In genomic region chr10:122851267-122852160, GRCm38 (mm10) we compare ENCODE assay signal across 27 mouse cellular contexts.
DNase-seq lines count a peak whose midpoint lies in the region; ATAC-seq lines count a peak whose summit lies in the region.
"Had no signal": no experiment of that assay in that cellular context is flagged by ENCODE, and none has a peak within 500 bp of the region (broad histone marks: within the 10 kb centered on the region; RNA-seq: fewer than 3 reads in every experiment).

No protein-coding gene starts in this region.

- H3K9me3 ChIP-seq in heart, embryonic 10.5 days: no peaks in the 10 kb centered on the region
- H3K9me3 ChIP-seq: embryonic facial prominence, embryonic 15.5 days; hindbrain, embryonic 12.5 days; limb, embryonic 13.5 days; lung, embryonic 15.5 days; midbrain, embryonic 10.5 days had no signal

- no peak for DNase-seq in frontal cortex, postnatal 10 days (ENCODE audit: low spot score in 2 of 2)
- peak; percentile 36 to 51 for DNase-seq in heart, adult 9 months (ENCODE audit: low spot score in 2 of 2)
- no peak for DNase-seq in heart, embryonic 10.5 days (ENCODE audit: low spot score)
- peak; percentile 66 to 67 for DNase-seq in right cerebral cortex, adult 2 months (ENCODE audit: low spot score in 2 of 2)
- no peak for DNase-seq in right cerebral cortex, postnatal 4 days
- DNase-seq in adrenal gland, adult 18-20 months (ENCODE audit: low spot score in 2 of 2): no peak
- DNase-seq in urinary bladder, adult 2 months (ENCODE audit: low spot score): no peak
- DNase-seq: adrenal gland, postnatal 14 days; cerebellum, adult 11 months; cerebellum, postnatal 10 days; kidney, adult 8-10 months; kidney, postnatal 14 days; spleen, adult 18-20 months; thymus, postnatal 36 days had no signal

- peaks cover 41% of the 10 kb centered on the region for H3K4me1 ChIP-seq in heart, embryonic 10.5 days

- peak; percentile 75 for ATAC-seq in frontal cortex, adult (ENCODE audit: low TSS enrichment)
- ATAC-seq: activated CD4-positive, CD25-positive, alpha-beta regulatory T cell, adult 4 months; CD4-positive, CD25-positive, alpha-beta regulatory T cell, adult 4 months; forebrain, embryonic 16.5 days; inflammation-experienced regulatory T-cells, adult 6 months; Patski had no signal

- no peak overlapping the region for H3K27ac ChIP-seq in heart, embryonic 10.5 days
- H3K27ac ChIP-seq: embryonic facial prominence, embryonic 15.5 days; hindbrain, embryonic 12.5 days; limb, embryonic 13.5 days; liver, embryonic 14.5 days; lung, embryonic 15.5 days; macrophage; midbrain, embryonic 10.5 days had no signal

- 84% methylated on average over 16 of the region's 16 CpGs for WGBS in heart, embryonic 10.5 days

- no peak overlapping the region for H3K4me3 ChIP-seq in heart, embryonic 10.5 days
- H3K4me3 ChIP-seq: embryonic facial prominence, embryonic 15.5 days; hindbrain, embryonic 12.5 days; limb, embryonic 13.5 days; lung, embryonic 15.5 days; midbrain, embryonic 10.5 days had no signal

- H3K27me3 ChIP-seq in heart, embryonic 10.5 days (ENCODE audit: insufficient read depth, poor library complexity, severe bottlenecking): no peaks in the 10 kb centered on the region
- H3K27me3 ChIP-seq: embryonic facial prominence, embryonic 15.5 days; hindbrain, embryonic 12.5 days; limb, embryonic 13.5 days; lung, embryonic 15.5 days; Patski had no signal

- no peaks in the 10 kb centered on the region for H3K36me3 ChIP-seq in heart, embryonic 10.5 days
- H3K36me3 ChIP-seq: embryonic facial prominence, embryonic 15.5 days; hindbrain, embryonic 12.5 days; limb, embryonic 13.5 days; lung, embryonic 15.5 days; midbrain, embryonic 10.5 days had no signal

Comparison
In these comparisons a context has a peak if more than half of its experiments do, and no peak if none do; other contexts are left out.
1. DNase-seq: peak in heart, adult 9 months (2 of 2) and right cerebral cortex, adult 2 months (2 of 2); none in frontal cortex, postnatal 10 days (0 of 2), heart, embryonic 10.5 days (single experiment), right cerebral cortex, postnatal 4 days (single experiment), adrenal gland, adult 18-20 months (0 of 2) and urinary bladder, adult 2 months (single experiment).